Mouse (Mus musculus): ENCODE results near the gene Atp6v1g1. TPM values are rescaled to one million over a fixed set of nuclear protein-coding genes. Genes with fewer than 3 reads are reported as not detected.

The Atp6v1g1 gene
- polyA plus RNA-seq, 1 experiment: 192 TPM

GRCm38 (mm10) chr4:63515021-63515420 is 29.6 kb upstream of the Atp6v1g1 start:
- Histone ChIP-seq H3K27ac (ENCODE audit: insufficient read depth, low read length) (no peak overlapping the region), H3K27me3 (ENCODE audit: control insufficient read depth, insufficient read depth, low read length, poor library complexity, severe bottlenecking) (no peaks in the 10 kb centered on the region; the same call in none of the 2 replicates), H3K9me3 (replicated peaks; ENCODE audit: control insufficient read depth, insufficient read depth, low read length, poor library complexity, severe bottlenecking) (no peaks in the 10 kb centered on the region), H3K36me3 (ENCODE audit: control insufficient read depth, insufficient read depth, low read length, poor library complexity, severe bottlenecking) (no peaks in the 10 kb centered on the region), H3K4me3 (ENCODE audit: low read depth, low read length) (no peak overlapping the region), H3K9ac (ENCODE audit: low read depth, poor library complexity, severe bottlenecking) (no peak overlapping the region), H3K4me1 (ENCODE audit: control insufficient read depth, insufficient read depth, low read length) (no peaks in the 10 kb centered on the region)
- no peak for TF ChIP-seq EP300 (IDR thresholded peaks at IDR 0.05; ENCODE audit: insufficient read depth, low read depth, low read length)

- TF ChIP-seq POLR2A (IDR thresholded peaks at IDR 0.05; ENCODE audit: insufficient read depth, low read length) (no peak), CTCF (IDR thresholded peaks at IDR 0.05; ENCODE audit: low read depth, low read length) (no peak), EP300 (IDR thresholded peaks at IDR 0.05; ENCODE audit: insufficient read depth, low read depth, low read length) (no peak)
- Histone ChIP-seq H3K9me3 (replicated peaks; ENCODE audit: control insufficient read depth, insufficient read depth, low read length, poor library complexity, severe bottlenecking) (no peaks in the 10 kb centered on the region), H3K4me1 (ENCODE audit: control insufficient read depth, insufficient read depth, low read length) (no peaks in the 10 kb centered on the region), H3K4me3 (ENCODE audit: low read depth, low read length) (no peak overlapping the region), H3K9ac (ENCODE audit: low read depth, poor library complexity, severe bottlenecking) (no peak overlapping the region), H3K27me3 (ENCODE audit: control insufficient read depth, insufficient read depth, low read length, poor library complexity, severe bottlenecking) (no peaks in the 10 kb centered on the region), H3K27ac (ENCODE audit: insufficient read depth, low read length) (no peak overlapping the region), H3K36me3 (ENCODE audit: control insufficient read depth, insufficient read depth, low read length, poor library complexity, severe bottlenecking) (no peaks in the 10 kb centered on the region)
These were observed 22.7 kb upstream of the Atp6v1g1 start for GRCm38 (mm10) chr4:63521813-63522419.

- no peak overlapping the region for H3K27ac ChIP-seq (ENCODE audit: insufficient read depth, low read length)
- no peaks in the 10 kb centered on the region for H3K36me3 ChIP-seq (ENCODE audit: control insufficient read depth, insufficient read depth, low read length, poor library complexity, severe bottlenecking)
- H3K4me3 ChIP-seq (ENCODE audit: low read depth, low read length): no peak overlapping the region
- no peak overlapping the region for H3K9ac ChIP-seq (ENCODE audit: low read depth, poor library complexity, severe bottlenecking)
- no peaks in the 10 kb centered on the region for H3K27me3 ChIP-seq (ENCODE audit: control insufficient read depth, insufficient read depth, low read length, poor library complexity, severe bottlenecking)
- no peaks in the 10 kb centered on the region for H3K9me3 ChIP-seq (replicated peaks; ENCODE audit: control insufficient read depth, insufficient read depth, low read length, poor library complexity, severe bottlenecking)
- TF ChIP-seq POLR2A (IDR thresholded peaks at IDR 0.05; ENCODE audit: insufficient read depth, low read length): no peak
- no peak for TF ChIP-seq CTCF (IDR thresholded peaks at IDR 0.05; ENCODE audit: low read depth, low read length)
- no peak for TF ChIP-seq EP300 (IDR thresholded peaks at IDR 0.05; ENCODE audit: insufficient read depth, low read depth, low read length)
- H3K4me1 ChIP-seq (ENCODE audit: control insufficient read depth, insufficient read depth, low read length): no peaks in the 10 kb centered on the region
These were observed 19.1 kb upstream of the Atp6v1g1 start for GRCm38 (mm10) chr4:63525514-63525913.

GRCm38 (mm10) chr4:63528946-63529345 is 15.6 kb upstream of the Atp6v1g1 start:
- Histone ChIP-seq H3K27me3 (ENCODE audit: control insufficient read depth, insufficient read depth, low read length, poor library complexity, severe bottlenecking) (no peaks in the 10 kb centered on the region), H3K4me1 (ENCODE audit: control insufficient read depth, insufficient read depth, low read length) (no peaks in the 10 kb centered on the region), H3K36me3 (ENCODE audit: control insufficient read depth, insufficient read depth, low read length, poor library complexity, severe bottlenecking) (no peaks in the 10 kb centered on the region), H3K27ac (ENCODE audit: insufficient read depth, low read length) (no peak overlapping the region), H3K4me3 (ENCODE audit: low read depth, low read length) (no peak overlapping the region), H3K9me3 (replicated peaks; ENCODE audit: control insufficient read depth, insufficient read depth, low read length, poor library complexity, severe bottlenecking) (no peaks in the 10 kb centered on the region), H3K9ac (ENCODE audit: low read depth, poor library complexity, severe bottlenecking) (no peak overlapping the region)
- TF ChIP-seq EP300 (IDR thresholded peaks at IDR 0.05; ENCODE audit: insufficient read depth, low read depth, low read length) (no peak), POLR2A (IDR thresholded peaks at IDR 0.05; ENCODE audit: insufficient read depth, low read length) (no peak), CTCF (IDR thresholded peaks at IDR 0.05; ENCODE audit: low read depth, low read length) (no peak)

- no peaks in the 10 kb centered on the region for H3K27me3 ChIP-seq (ENCODE audit: control insufficient read depth, insufficient read depth, low read length, poor library complexity, severe bottlenecking)
- H3K4me3 ChIP-seq (ENCODE audit: low read depth, low read length): no peak overlapping the region
- no peaks in the 10 kb centered on the region for H3K4me1 ChIP-seq (ENCODE audit: control insufficient read depth, insufficient read depth, low read length)
- no peak for TF ChIP-seq EP300 (IDR thresholded peaks at IDR 0.05; ENCODE audit: insufficient read depth, low read depth, low read length)
- no peak overlapping the region for H3K27ac ChIP-seq (ENCODE audit: insufficient read depth, low read length)
- no peak overlapping the region for H3K9ac ChIP-seq (ENCODE audit: low read depth, poor library complexity, severe bottlenecking)
- no peaks in the 10 kb centered on the region for H3K36me3 ChIP-seq (ENCODE audit: control insufficient read depth, insufficient read depth, low read length, poor library complexity, severe bottlenecking)
- H3K9me3 ChIP-seq (replicated peaks; ENCODE audit: control insufficient read depth, insufficient read depth, low read length, poor library complexity, severe bottlenecking): no peaks in the 10 kb centered on the region
These were observed 14.2 kb upstream of the Atp6v1g1 start for GRCm38 (mm10) chr4:63530409-63530808.

GRCm38 (mm10) chr4:63537602-63538001 is 7.0 kb upstream of the Atp6v1g1 start:
- TF ChIP-seq CTCF (IDR thresholded peaks at IDR 0.05; ENCODE audit: low read depth, low read length) (no peak), POLR2A (IDR thresholded peaks at IDR 0.05; ENCODE audit: insufficient read depth, low read length) (no peak), EP300 (IDR thresholded peaks at IDR 0.05; ENCODE audit: insufficient read depth, low read depth, low read length) (no peak)
- Histone ChIP-seq H3K9ac (ENCODE audit: low read depth, poor library complexity, severe bottlenecking) (no peak overlapping the region), H3K4me3 (ENCODE audit: low read depth, low read length) (no peak overlapping the region), H3K4me1 (ENCODE audit: control insufficient read depth, insufficient read depth, low read length) (no peaks in the 10 kb centered on the region), H3K36me3 (ENCODE audit: control insufficient read depth, insufficient read depth, low read length, poor library complexity, severe bottlenecking) (no peaks in the 10 kb centered on the region), H3K9me3 (replicated peaks; ENCODE audit: control insufficient read depth, insufficient read depth, low read length, poor library complexity, severe bottlenecking) (no peaks in the 10 kb centered on the region), H3K27me3 (ENCODE audit: control insufficient read depth, insufficient read depth, low read length, poor library complexity, severe bottlenecking) (no peaks in the 10 kb centered on the region), H3K27ac (ENCODE audit: insufficient read depth, low read length) (no peak overlapping the region)
